Mouse (Mus musculus): ENCODE data around the gene Pole3.

- TF ChIP-seq CTCF (IDR thresholded peaks at IDR 0.05; ENCODE audit: low read depth, low read length) (no peak), POLR2A (IDR thresholded peaks at IDR 0.05; ENCODE audit: borderline replicate concordance, low read depth, low read length) (no peak)
Observed at GRCm38 (mm10) chr4:62479937-62480708, 44.7 kb downstream of the Pole3 start, which contains the start of gene Bspry.

Measured in bone marrow macrophage, adult 2 months (primary cell).